Mouse (Mus musculus) midbrain, embryonic 15.5 days (tissue): Measurements from ENCODE around the gene Car4. TPM values are rescaled to one million over a fixed set of nuclear protein-coding genes. Genes with fewer than 3 reads are reported as not detected.

Source experiments
- ATAC-seq: fragments of 200-750 bp; cut with Nextera tagmentation; replicated peaks from 2 replicates; pipeline ENCODE4 v1.8.0; 2017; ENCODE audit warnings: moderate TSS enrichment
- H3K27ac ChIP-seq: fragments of 300-500 bp; sonication (generic); 2 replicates; pipeline ENCODE4 v1.5.1; 2015; ENCODE audit warnings: mild to moderate bottlenecking, inconsistent platforms
- H3K27me3 ChIP-seq: fragments of 300-500 bp; sonication (generic); replicated peaks from 2 replicates; pipeline ENCODE4 v1.6.1; 2015; ENCODE audit warnings: inconsistent platforms
- H3K36me3 ChIP-seq: fragments of 300-500 bp; sonication (generic); replicated peaks from 2 replicates; pipeline ENCODE4 v1.6.1; 2015; ENCODE audit warnings: inconsistent platforms
- H3K4me1 ChIP-seq: fragments of 300-500 bp; sonication (generic); 2 replicates; pipeline ENCODE4 v1.6.1; 2015; ENCODE audit warnings: inconsistent platforms
- H3K4me2 ChIP-seq: fragments of 300-500 bp; sonication (generic); 2 replicates; pipeline ENCODE4 v1.6.1; 2015; ENCODE audit warnings: inconsistent platforms, mild to moderate bottlenecking, moderate library complexity
- H3K4me3 ChIP-seq: fragments of 300-500 bp; sonication (generic); 2 replicates; pipeline ENCODE4 v1.5.1; 2015; ENCODE audit warnings: mild to moderate bottlenecking, inconsistent platforms
- H3K9ac ChIP-seq: fragments of 300-500 bp; sonication (generic); 2 replicates; pipeline ENCODE4 v1.6.1; 2015; ENCODE audit warnings: mild to moderate bottlenecking, inconsistent platforms
- H3K9me3 ChIP-seq: fragments of 300-500 bp; sonication (generic); 2 replicates; pipeline ENCODE4 v1.6.1; 2016; ENCODE audit warnings: inconsistent platforms
- WGBS: fragments of 180-500 bp; shearing (Covaris S2); methylation state at CpG from one replicate; pipeline ENCODE4 v1.1.7; 2015; ENCODE audit warnings: mixed read lengths; 5-methylcytosine and 5-hydroxymethylcytosine counted together
- polyA plus RNA-seq: library from polyadenylated mRNA; unstranded; fragments of >200 nt; fragmentation: Nextera tagmentation; extraction: Ambion mirVana; gene quantifications from 2 replicates; pipeline ENCODE4 v1.2.1, GENCODE M21; 2015

Gene Car4
- polyA plus RNA-seq, 1 experiment from 2014 or later, result 6.0 TPM

- Histone ChIP-seq H3K4me2 (no peak overlapping the region), H3K4me3 (no peak overlapping the region), H3K36me3 (no peaks in the 10 kb centered on the region), H3K9ac (no peak overlapping the region), H3K4me1 (peaks cover 19% of the 10 kb centered on the region), H3K27ac (peak overlapping the region; percentile 5; the same call in 1 of the 2 replicates), H3K27me3 (no peaks in the 10 kb centered on the region), H3K9me3 (no peaks in the 10 kb centered on the region)
- ATAC-seq, result no peak
- WGBS, result 70% methylated on average over 10 of the region's 10 CpGs
These were observed 17.4 kb upstream of the Car4 start for GRCm38 (mm10) chr11:84940140-84940539.

- Histone ChIP-seq H3K9me3 (no peaks in the 10 kb centered on the region), H3K9ac (no peak overlapping the region), H3K36me3 (no peaks in the 10 kb centered on the region), H3K4me2 (peak overlapping the region; percentile 40), H3K4me3 (no peak overlapping the region), H3K27ac (no peak overlapping the region), H3K4me1 (peaks cover 20% of the 10 kb centered on the region), H3K27me3 (no peaks in the 10 kb centered on the region)
- 1% methylated on average over 15 of the region's 15 CpGs for WGBS
- ATAC-seq, result no peak
These were observed 13.6 kb upstream of the Car4 start for GRCm38 (mm10) chr11:84943948-84944347.

- Histone ChIP-seq H3K9me3 (no peaks in the 10 kb centered on the region), H3K4me1 (peaks cover 20% of the 10 kb centered on the region), H3K27me3 (no peaks in the 10 kb centered on the region), H3K9ac (no peak overlapping the region), H3K4me3 (no peak overlapping the region), H3K36me3 (no peaks in the 10 kb centered on the region), H3K27ac (no peak overlapping the region), H3K4me2 (peak overlapping the region; percentile 13; the same call in 1 of the 2 replicates)
- no peak for ATAC-seq
- 4% methylated on average over 12 of the region's 12 CpGs for WGBS
These were observed 12.7 kb upstream of the Car4 start for GRCm38 (mm10) chr11:84944639-84945435.

- Histone ChIP-seq H3K9ac (no peak overlapping the region), H3K27ac (no peak overlapping the region), H3K27me3 (no peaks in the 10 kb centered on the region), H3K4me1 (peaks cover 20% of the 10 kb centered on the region), H3K9me3 (no peaks in the 10 kb centered on the region), H3K4me3 (no peak overlapping the region), H3K36me3 (no peaks in the 10 kb centered on the region), H3K4me2 (no peak overlapping the region)
- ATAC-seq, result no peak
- WGBS, result 66% methylated on average over 3 of the region's 3 CpGs
These were observed 11.7 kb upstream of the Car4 start for GRCm38 (mm10) chr11:84945841-84946240.

GRCm38 (mm10) chr11:84947206-84947605 is 10.4 kb upstream of the Car4 start:
- no peak for ATAC-seq
- WGBS, result 56% methylated on average over 6 of the region's 6 CpGs

GRCm38 (mm10) chr11:84948114-84948513 is 9.5 kb upstream of the Car4 start:
- no peak for ATAC-seq
- Histone ChIP-seq H3K4me2 (no peak overlapping the region), H3K27ac (no peak overlapping the region), H3K36me3 (no peaks in the 10 kb centered on the region), H3K4me3 (no peak overlapping the region), H3K9ac (no peak overlapping the region), H3K9me3 (no peaks in the 10 kb centered on the region), H3K4me1 (peaks cover 20% of the 10 kb centered on the region), H3K27me3 (no peaks in the 10 kb centered on the region)
- WGBS, result 36% methylated on average over 3 of the region's 3 CpGs

More at GRCm38 (mm10) chr11:84947206-84947605, 10.4 kb upstream of the Car4 start:
- H3K4me2 ChIP-seq, result no peak overlapping the region
- no peaks in the 10 kb centered on the region for H3K27me3 ChIP-seq
- H3K9ac ChIP-seq, result no peak overlapping the region
- H3K9me3 ChIP-seq, result no peaks in the 10 kb centered on the region
- H3K36me3 ChIP-seq, result no peaks in the 10 kb centered on the region
- no peak overlapping the region for H3K4me3 ChIP-seq
- 0 out of 2 replicates have a peak overlapping the region, but pooled peaks have one; percentile 11 for H3K27ac ChIP-seq
- peaks cover 20% of the 10 kb centered on the region for H3K4me1 ChIP-seq

GRCm38 (mm10) chr11:84948526-84948925 is 9.1 kb upstream of the Car4 start:
- H3K27me3 ChIP-seq, result no peaks in the 10 kb centered on the region
- WGBS, result 43% methylated on average over 3 of the region's 3 CpGs
- H3K9ac ChIP-seq, result no peak overlapping the region
- H3K4me3 ChIP-seq, result no peak overlapping the region
- no peak overlapping the region for H3K4me2 ChIP-seq
- H3K4me1 ChIP-seq, result peaks cover 17% of the 10 kb centered on the region
- no peaks in the 10 kb centered on the region for H3K36me3 ChIP-seq
- H3K9me3 ChIP-seq, result no peaks in the 10 kb centered on the region
- no peak overlapping the region for H3K27ac ChIP-seq
- ATAC-seq, result no peak

- Histone ChIP-seq H3K27me3 (peaks cover 18% of the 10 kb centered on the region), H3K9ac (no peak overlapping the region), H3K9me3 (no peaks in the 10 kb centered on the region), H3K4me1 (peaks cover 7% of the 10 kb centered on the region), H3K36me3 (no peaks in the 10 kb centered on the region), H3K4me2 (no peak overlapping the region), H3K4me3 (no peak overlapping the region), H3K27ac (no peak overlapping the region)
- no peak for ATAC-seq
- 25% methylated on average over 2 of the region's 2 CpGs for WGBS
These were observed 5.0 kb upstream of the Car4 start for GRCm38 (mm10) chr11:84952611-84953010.

GRCm38 (mm10) chr11:84956400-84956799 is 1.2 kb upstream of the Car4 start:
- H3K9me3 ChIP-seq, result no peaks in the 10 kb centered on the region
- no peak overlapping the region for H3K9ac ChIP-seq
- H3K4me3 ChIP-seq, result no peak overlapping the region
- H3K4me2 ChIP-seq, result no peak overlapping the region
- H3K4me1 ChIP-seq, result peaks cover 24% of the 10 kb centered on the region
- H3K36me3 ChIP-seq, result no peaks in the 10 kb centered on the region
- H3K27me3 ChIP-seq, result peaks cover 46% of the 10 kb centered on the region
- no peak for ATAC-seq
- no peak overlapping the region for H3K27ac ChIP-seq
- WGBS, result 29% methylated on average over 5 of the region's 5 CpGs

- H3K27ac ChIP-seq, result no peak overlapping the region
- no peak for ATAC-seq
- peaks cover 24% of the 10 kb centered on the region for H3K4me1 ChIP-seq
- peak overlapping the region; percentile 75 for H3K4me2 ChIP-seq
- peaks cover 46% of the 10 kb centered on the region for H3K27me3 ChIP-seq
- 9% methylated on average over 15 of the region's 15 CpGs for WGBS
- no peak overlapping the region for H3K9ac ChIP-seq
- H3K9me3 ChIP-seq, result no peaks in the 10 kb centered on the region
- peak overlapping the region; percentile 38 for H3K4me3 ChIP-seq
- no peaks in the 10 kb centered on the region for H3K36me3 ChIP-seq
These were observed 415 bp upstream of the Car4 start for GRCm38 (mm10) chr11:84957171-84957570.

GRCm38 (mm10) chr11:84958271-84958630 is 665 bp downstream of the Car4 start:
- peak overlapping the region; percentile 75 for H3K4me2 ChIP-seq
- ATAC-seq, result no peak
- no peaks in the 10 kb centered on the region for H3K36me3 ChIP-seq
- H3K9me3 ChIP-seq, result no peaks in the 10 kb centered on the region
- peak overlapping the region; percentile 17; the same call in 1 of the 2 replicates for H3K9ac ChIP-seq
- H3K27me3 ChIP-seq, result peaks cover 46% of the 10 kb centered on the region
- H3K27ac ChIP-seq, result no peak overlapping the region
- 2% methylated on average over 11 of the region's 11 CpGs for WGBS
- H3K4me3 ChIP-seq, result peak overlapping the region; percentile 38
- peaks cover 24% of the 10 kb centered on the region for H3K4me1 ChIP-seq

GRCm38 (mm10) chr11:84959181-84959580 is 1.6 kb downstream of the Car4 start:
- H3K9ac ChIP-seq, result no peak overlapping the region
- H3K4me2 ChIP-seq, result no peak overlapping the region
- ATAC-seq, result no peak
- H3K4me3 ChIP-seq, result no peak overlapping the region
- H3K9me3 ChIP-seq, result no peaks in the 10 kb centered on the region
- 17% methylated on average over 5 of the region's 5 CpGs for WGBS
- H3K36me3 ChIP-seq, result no peaks in the 10 kb centered on the region
- peaks cover 24% of the 10 kb centered on the region for H3K4me1 ChIP-seq
- H3K27me3 ChIP-seq, result peaks cover 46% of the 10 kb centered on the region
- no peak overlapping the region for H3K27ac ChIP-seq

- Histone ChIP-seq H3K9ac (no peak overlapping the region), H3K9me3 (no peaks in the 10 kb centered on the region), H3K4me3 (no peak overlapping the region), H3K27me3 (peaks cover 46% of the 10 kb centered on the region), H3K4me1 (peaks cover 24% of the 10 kb centered on the region), H3K36me3 (no peaks in the 10 kb centered on the region), H3K27ac (no peak overlapping the region), H3K4me2 (no peak overlapping the region)
- WGBS, result 4% methylated on average over 9 of the region's 9 CpGs
- ATAC-seq, result no peak
These were observed 2.2 kb downstream of the Car4 start for GRCm38 (mm10) chr11:84959701-84960181.
